Mouse (Mus musculus): ENCODE measurements around the gene Zfp445.

Zfp445 gene

GRCm38 (mm10) chr9:122836790-122837189, 29.0 kb downstream of the Zfp445 start:
- no peak for DNase-seq (ENCODE audit: low spot score)

- no peak for DNase-seq (ENCODE audit: low spot score)
Measured at GRCm38 (mm10) chr9:122836126-122836525, 29.7 kb downstream of the Zfp445 start.

GRCm38 (mm10) chr9:122829826-122830380, 35.9 kb downstream of the Zfp445 start:
- DNase-seq (ENCODE audit: low spot score): no peak

GRCm38 (mm10) chr9:122826743-122827142, 39.1 kb downstream of the Zfp445 start:
- no peak for DNase-seq (ENCODE audit: low spot score)

GRCm38 (mm10) chr9:122823374-122824017, 42.3 kb downstream of the Zfp445 start:
- no peak for DNase-seq (ENCODE audit: low spot score)

- DNase-seq (ENCODE audit: low spot score): no peak
Measured at GRCm38 (mm10) chr9:122815239-122815851, 50.5 kb downstream of the Zfp445 start.

- no peak for DNase-seq (ENCODE audit: low spot score)
Measured at GRCm38 (mm10) chr9:122814775-122815174, 51.0 kb downstream of the Zfp445 start.

GRCm38 (mm10) chr9:122812386-122812785, 53.4 kb downstream of the Zfp445 start:
- DNase-seq (ENCODE audit: low spot score): no peak

GRCm38 (mm10) chr9:122810212-122810611, 55.6 kb downstream of the Zfp445 start:
- no peak for DNase-seq (ENCODE audit: low spot score)

- no peak for DNase-seq (ENCODE audit: low spot score)
Measured at GRCm38 (mm10) chr9:122807186-122807585, 58.6 kb downstream of the Zfp445 start.

GRCm38 (mm10) chr9:122805845-122806341, 59.9 kb downstream of the Zfp445 start:
- peak; percentile 12 for DNase-seq (ENCODE audit: low spot score)

- DNase-seq (ENCODE audit: low spot score): peak; percentile 89
Measured at GRCm38 (mm10) chr9:122805053-122805844, 60.6 kb downstream of the Zfp445 start, which contains the start of gene Tcaim. Gene Tcaim, plus strand, starts transcription at chr9:122805539.
